Mouse (Mus musculus) liver, embryonic 14.5 days (tissue): ENCODE data around the gene Rsph14.

Experiments used
- CTCF ChIP-seq: IDR thresholded peaks from 2 replicates; pipeline ENCODE4 v1.5.1; 2016; ENCODE audit warnings: antibody characterized with exemption, low read depth, control low read depth
- EP300 ChIP-seq: IDR thresholded peaks from 2 replicates; pipeline ENCODE4 v1.6.1; 2016; ENCODE audit warnings: antibody characterized with exemption, low read depth

DNA sequence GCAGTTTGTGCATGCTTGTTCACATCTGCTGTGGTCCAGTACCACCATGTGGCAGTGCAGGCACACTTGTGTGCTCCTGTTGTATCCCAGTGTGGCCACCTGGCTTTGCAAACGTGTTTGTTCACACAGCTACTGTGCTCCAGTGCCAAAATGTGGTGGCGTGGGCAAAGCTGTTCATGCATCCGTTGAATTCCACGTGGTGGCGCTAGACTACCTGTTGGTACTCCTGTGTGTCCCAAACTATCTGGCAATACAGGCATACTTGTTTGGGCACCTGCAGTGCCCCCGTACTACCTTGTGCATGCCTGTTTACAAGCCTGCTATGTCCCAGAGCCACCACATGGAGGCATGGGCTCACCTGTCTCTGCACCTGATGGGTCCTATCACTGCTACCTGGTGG lies 97.4 kb downstream of the Rsph14 start:
- peak; percentile 37 for TF ChIP-seq CTCF
- TF ChIP-seq EP300: no peak
